Mouse (Mus musculus): ENCODE results near the gene Scn3b. TPM values are rescaled to one million over a fixed set of nuclear protein-coding genes. Genes with fewer than 3 reads are reported as not detected.

Scn3b gene
- total and polyA plus RNA-seq, 2 experiments from 2014 or later, result 157 to 235 TPM

DNA sequence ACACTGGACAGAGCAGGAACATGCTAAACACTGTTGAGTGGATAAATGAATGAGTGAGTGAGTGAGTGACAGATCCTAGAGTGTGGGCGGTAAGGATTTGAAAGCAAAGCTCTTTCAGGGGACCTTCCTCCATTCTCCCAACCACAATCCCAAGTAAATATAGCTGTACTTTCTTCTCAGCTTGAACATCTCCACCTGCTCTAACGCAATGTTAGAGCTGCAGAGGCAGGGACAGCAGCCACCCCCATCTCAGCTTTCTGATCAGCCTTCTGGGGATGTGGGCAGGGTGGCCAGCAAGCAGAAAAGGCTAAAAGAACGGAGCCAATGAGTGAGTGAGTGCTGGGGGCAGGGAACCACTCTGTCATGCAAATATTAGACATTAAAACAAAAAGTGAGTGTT, 38.0 kb upstream of the Scn3b start:
- 78% methylated on average over 3 of the region's 3 CpGs for WGBS
- ATAC-seq (ENCODE audit: low FRiP score) (no peak), DNase-seq (ENCODE audit: low spot score) (no peak)
- Histone ChIP-seq H3K4me2 (ENCODE audit: low read depth, low read length, poor library complexity, severe bottlenecking) (no peak overlapping the region), H3K36me3 (ENCODE audit: insufficient read depth, low read length) (no peaks in the 10 kb centered on the region), H3K9ac (replicated peaks; ENCODE audit: low read length, poor library complexity, severe bottlenecking) (no peak overlapping the region), H3K9me3 (ENCODE audit: low read length) (no peaks in the 10 kb centered on the region), H3K27me3 (ENCODE audit: insufficient read depth, low read length) (no peaks in the 10 kb centered on the region), H3K27ac (ENCODE audit: low read depth, low read length) (no peak overlapping the region), H3K4me3 (ENCODE audit: low read depth, low read length) (no peak overlapping the region), H3K4me1 (ENCODE audit: insufficient read depth, low read length) (no peaks in the 10 kb centered on the region)
- TF ChIP-seq CTCF (IDR thresholded peaks at IDR 0.05), result no peak

GRCm38 (mm10) chr9:40234233-40235072, 34.6 kb upstream of the Scn3b start:
- Histone ChIP-seq H3K4me2 (ENCODE audit: low read depth, low read length, poor library complexity, severe bottlenecking) (no peak overlapping the region), H3K27ac (ENCODE audit: low read depth, low read length) (no peak overlapping the region), H3K36me3 (ENCODE audit: insufficient read depth, low read length) (no peaks in the 10 kb centered on the region), H3K4me1 (ENCODE audit: insufficient read depth, low read length) (no peaks in the 10 kb centered on the region), H3K4me3 (ENCODE audit: low read depth, low read length) (no peak overlapping the region), H3K9ac (replicated peaks; ENCODE audit: low read length, poor library complexity, severe bottlenecking) (no peak overlapping the region), H3K27me3 (ENCODE audit: insufficient read depth, low read length) (no peaks in the 10 kb centered on the region), H3K9me3 (ENCODE audit: low read length) (no peaks in the 10 kb centered on the region)
- ATAC-seq (ENCODE audit: low FRiP score) (no peak), DNase-seq (ENCODE audit: low spot score) (no peak)
- 60% methylated on average over 10 of the region's 10 CpGs for WGBS
- TF ChIP-seq CTCF (IDR thresholded peaks at IDR 0.05), result no peak

DNA sequence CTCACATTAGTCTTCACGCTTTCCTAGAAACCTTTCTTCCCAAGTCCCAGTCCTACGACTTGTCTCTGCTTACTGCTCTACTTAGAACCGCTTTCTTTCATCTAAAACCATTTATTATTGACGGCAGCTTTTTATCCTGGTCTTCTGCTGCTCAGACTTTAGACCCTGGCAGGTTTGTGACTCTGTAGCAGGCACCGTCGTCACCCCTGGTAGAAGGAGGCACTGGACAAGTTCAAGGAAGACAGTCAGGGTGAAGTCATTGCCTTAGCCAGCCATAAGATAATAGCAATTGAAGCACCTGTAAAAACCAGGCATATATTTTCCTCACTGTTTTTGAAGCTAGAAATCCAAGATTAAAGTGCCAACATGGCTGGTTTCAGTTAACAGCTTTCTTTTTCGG, 33.8 kb upstream of the Scn3b start:
- Histone ChIP-seq H3K9ac (replicated peaks; ENCODE audit: low read length, poor library complexity, severe bottlenecking) (no peak overlapping the region), H3K4me1 (ENCODE audit: insufficient read depth, low read length) (no peaks in the 10 kb centered on the region), H3K9me3 (ENCODE audit: low read length) (no peaks in the 10 kb centered on the region), H3K4me2 (ENCODE audit: low read depth, low read length, poor library complexity, severe bottlenecking) (no peak overlapping the region), H3K36me3 (ENCODE audit: insufficient read depth, low read length) (no peaks in the 10 kb centered on the region), H3K27ac (ENCODE audit: low read depth, low read length) (no peak overlapping the region), H3K27me3 (ENCODE audit: insufficient read depth, low read length) (no peaks in the 10 kb centered on the region), H3K4me3 (ENCODE audit: low read depth, low read length) (no peak overlapping the region)
- DNase-seq (ENCODE audit: low spot score) (no peak), ATAC-seq (ENCODE audit: low FRiP score) (no peak)
- WGBS, result 81% methylated on average over 7 of the region's 7 CpGs
- no peak for TF ChIP-seq CTCF (IDR thresholded peaks at IDR 0.05)

DNA sequence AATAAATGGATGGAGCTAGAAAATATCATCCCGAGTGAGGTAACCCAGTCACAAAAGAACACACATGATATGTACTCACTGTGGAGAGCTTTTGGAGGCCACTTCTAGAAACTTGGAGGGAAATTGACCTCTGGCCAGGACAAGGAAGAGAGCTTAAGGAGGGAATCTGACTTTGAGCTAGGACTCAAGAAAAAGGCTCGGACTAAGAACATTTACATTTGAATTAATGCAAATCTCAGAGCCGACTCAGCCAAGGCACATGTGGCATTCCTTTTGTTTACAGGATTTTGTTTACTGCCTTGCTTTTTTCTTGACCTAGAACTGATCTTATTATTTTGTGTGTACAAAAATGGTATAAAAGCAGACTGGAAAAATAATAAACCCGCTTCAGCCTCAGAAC, 29.3 kb upstream of the Scn3b start:
- H3K9ac ChIP-seq (replicated peaks; ENCODE audit: low read length, poor library complexity, severe bottlenecking), result no peak overlapping the region
- no peak overlapping the region for H3K4me2 ChIP-seq (ENCODE audit: low read depth, low read length, poor library complexity, severe bottlenecking)
- TF ChIP-seq CTCF (IDR thresholded peaks at IDR 0.05), result no peak
- 23% methylated on average over 4 of the region's 4 CpGs for WGBS
- ATAC-seq (ENCODE audit: low FRiP score) (no peak), DNase-seq (ENCODE audit: low spot score) (no peak)
- no peak overlapping the region for H3K4me3 ChIP-seq (ENCODE audit: low read depth, low read length)
- no peaks in the 10 kb centered on the region for H3K9me3 ChIP-seq (ENCODE audit: low read length)
- no peak overlapping the region for H3K27ac ChIP-seq (ENCODE audit: low read depth, low read length)
- H3K36me3 ChIP-seq (ENCODE audit: insufficient read depth, low read length), result no peaks in the 10 kb centered on the region
- no peaks in the 10 kb centered on the region for H3K27me3 ChIP-seq (ENCODE audit: insufficient read depth, low read length)
- 0 out of 2 replicates have a peak, but pooled peaks cover 5% of the 10 kb centered on the region for H3K4me1 ChIP-seq (ENCODE audit: insufficient read depth, low read length)

GRCm38 (mm10) chr9:40240311-40240710, 28.7 kb upstream of the Scn3b start:
- DNase-seq (ENCODE audit: low spot score) (no peak), ATAC-seq (ENCODE audit: low FRiP score) (no peak)
- no peak for TF ChIP-seq CTCF (IDR thresholded peaks at IDR 0.05)
- no peaks in the 10 kb centered on the region for H3K9me3 ChIP-seq (ENCODE audit: low read length)
- H3K27ac ChIP-seq (ENCODE audit: low read depth, low read length), result peak overlapping the region; percentile 92; the same call in 1 of the 2 replicates
- peaks cover 6% of the 10 kb centered on the region; the same call in 1 of the 2 replicates for H3K4me1 ChIP-seq (ENCODE audit: insufficient read depth, low read length)
- no peak overlapping the region for H3K9ac ChIP-seq (replicated peaks; ENCODE audit: low read length, poor library complexity, severe bottlenecking)
- no peaks in the 10 kb centered on the region for H3K27me3 ChIP-seq (ENCODE audit: insufficient read depth, low read length)
- 27% methylated on average over 5 of the region's 5 CpGs for WGBS
- no peak overlapping the region for H3K4me3 ChIP-seq (ENCODE audit: low read depth, low read length)
- no peaks in the 10 kb centered on the region for H3K36me3 ChIP-seq (ENCODE audit: insufficient read depth, low read length)
- no peak overlapping the region for H3K4me2 ChIP-seq (ENCODE audit: low read depth, low read length, poor library complexity, severe bottlenecking)

DNA sequence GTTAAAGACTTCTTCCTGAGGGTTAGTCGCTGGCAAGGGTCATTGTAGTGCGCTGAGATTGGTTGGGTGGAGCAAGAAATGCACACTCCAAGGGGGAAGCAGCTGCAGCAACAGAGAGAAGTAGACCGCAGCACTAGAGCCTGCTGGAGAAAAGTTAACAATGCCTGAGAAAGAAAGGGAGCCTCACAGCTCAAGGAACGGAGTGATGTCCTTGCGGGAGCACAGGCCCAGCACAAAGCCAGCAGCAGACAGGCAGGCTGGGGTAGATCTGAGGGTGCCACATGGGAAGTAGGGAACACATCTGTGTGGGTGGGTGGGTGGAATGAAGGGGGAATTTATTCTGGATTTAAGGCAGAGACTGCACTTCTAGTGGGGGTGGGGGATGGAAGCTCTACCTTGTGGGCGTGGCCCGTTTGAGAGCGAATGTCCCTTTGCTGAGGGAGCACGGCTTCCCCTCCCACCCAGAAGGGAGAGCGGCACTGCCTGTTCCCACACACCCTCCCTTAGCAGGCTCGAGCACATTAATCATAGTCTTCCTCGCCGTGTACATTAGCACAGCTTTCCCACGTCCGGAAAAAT, 27.7 kb upstream of the Scn3b start:
- H3K4me1 ChIP-seq (ENCODE audit: insufficient read depth, low read length), result peaks cover 7% of the 10 kb centered on the region; the same call in 1 of the 2 replicates
- H3K4me2 ChIP-seq (ENCODE audit: low read depth, low read length, poor library complexity, severe bottlenecking), result peak overlapping the region; percentile 64
- no peaks in the 10 kb centered on the region for H3K27me3 ChIP-seq (ENCODE audit: insufficient read depth, low read length)
- WGBS, result under 1% methylated on average over 15 of the region's 15 CpGs
- DNase-seq (ENCODE audit: low spot score), result peak; percentile 77
- H3K9me3 ChIP-seq (ENCODE audit: low read length), result no peaks in the 10 kb centered on the region
- ATAC-seq (ENCODE audit: low FRiP score), result peak; percentile 81
- TF ChIP-seq CTCF (IDR thresholded peaks at IDR 0.05), result no peak
- H3K9ac ChIP-seq (replicated peaks; ENCODE audit: low read length, poor library complexity, severe bottlenecking), result peak overlapping the region; percentile 33
- peak overlapping the region; percentile 32 for H3K4me3 ChIP-seq (ENCODE audit: low read depth, low read length)
- H3K36me3 ChIP-seq (ENCODE audit: insufficient read depth, low read length), result no peaks in the 10 kb centered on the region
- H3K27ac ChIP-seq (ENCODE audit: low read depth, low read length), result peak overlapping the region; percentile 92
